Mouse (Mus musculus): ENCODE measurements around the gene Cramp1l.

The Cramp1l gene

GRCm38 (mm10) chr17:25015655-25016291 lies at the start of gene Cramp1l, which contains the start of gene Ift140:
Gene Cramp1l (minus strand): TSS chr17:25015788.
Gene Ift140 (plus strand): TSS chr17:25016085.
- DNase-seq (ENCODE audit: extremely low spot score, low spot score), result peak; percentile 99

GRCm38 (mm10) chr17:25065189-25065588 lies 49.6 kb upstream of the Cramp1l start:
- DNase-seq (ENCODE audit: extremely low spot score, low spot score), result no peak

GRCm38 (mm10) chr17:25064351-25064750 lies 48.8 kb upstream of the Cramp1l start:
- DNase-seq (ENCODE audit: extremely low spot score, low spot score), result no peak

GRCm38 (mm10) chr17:25063872-25064271 lies 48.3 kb upstream of the Cramp1l start:
- no peak for DNase-seq (ENCODE audit: extremely low spot score, low spot score)

- no peak for DNase-seq (ENCODE audit: extremely low spot score, low spot score)
Measured at GRCm38 (mm10) chr17:25063261-25063660, 47.7 kb upstream of the Cramp1l start.

- no peak for DNase-seq (ENCODE audit: extremely low spot score, low spot score)
Measured at GRCm38 (mm10) chr17:25057041-25057440, 41.5 kb upstream of the Cramp1l start.

- no peak for DNase-seq (ENCODE audit: extremely low spot score, low spot score)
Measured at GRCm38 (mm10) chr17:25053274-25053673, 37.7 kb upstream of the Cramp1l start.

- no peak for DNase-seq (ENCODE audit: extremely low spot score, low spot score)
Measured at GRCm38 (mm10) chr17:25047143-25047542, 31.6 kb upstream of the Cramp1l start.

GRCm38 (mm10) chr17:25045281-25045680 lies 29.7 kb upstream of the Cramp1l start:
- DNase-seq (ENCODE audit: extremely low spot score, low spot score), result no peak

GRCm38 (mm10) chr17:25044879-25045278 lies 29.3 kb upstream of the Cramp1l start:
- DNase-seq (ENCODE audit: extremely low spot score, low spot score), result no peak

GRCm38 (mm10) chr17:25036183-25036582 lies 20.6 kb upstream of the Cramp1l start:
- DNase-seq (ENCODE audit: extremely low spot score, low spot score), result no peak

GRCm38 (mm10) chr17:25016292-25017132 lies 924 bp upstream of the Cramp1l start:
- peak; percentile 69 for DNase-seq (ENCODE audit: extremely low spot score, low spot score)

GRCm38 (mm10) chr17:25014841-25015570 lies 582 bp downstream of the Cramp1l start:
- DNase-seq (ENCODE audit: extremely low spot score, low spot score), result no peak

GRCm38 (mm10) chr17:25013606-25014501 lies 1.7 kb downstream of the Cramp1l start:
- DNase-seq (ENCODE audit: extremely low spot score, low spot score), result peak; percentile 70

- no peak for DNase-seq (ENCODE audit: extremely low spot score, low spot score)
Measured at GRCm38 (mm10) chr17:25007480-25007879, 8.1 kb downstream of the Cramp1l start.

- DNase-seq (ENCODE audit: extremely low spot score, low spot score), result no peak
Measured at GRCm38 (mm10) chr17:25005102-25005501, 10.5 kb downstream of the Cramp1l start.

- DNase-seq (ENCODE audit: extremely low spot score, low spot score), result no peak
Measured at GRCm38 (mm10) chr17:24994721-24995120, 20.9 kb downstream of the Cramp1l start.

- DNase-seq (ENCODE audit: extremely low spot score, low spot score), result no peak
Measured at GRCm38 (mm10) chr17:24987221-24987620, 28.4 kb downstream of the Cramp1l start.

- DNase-seq (ENCODE audit: extremely low spot score, low spot score), result no peak
Measured at GRCm38 (mm10) chr17:24960852-24961715, 54.5 kb downstream of the Cramp1l start.
